Comparison of ENCODE assay signal across 8 mouse cellular contexts in the genomic region with DNA sequence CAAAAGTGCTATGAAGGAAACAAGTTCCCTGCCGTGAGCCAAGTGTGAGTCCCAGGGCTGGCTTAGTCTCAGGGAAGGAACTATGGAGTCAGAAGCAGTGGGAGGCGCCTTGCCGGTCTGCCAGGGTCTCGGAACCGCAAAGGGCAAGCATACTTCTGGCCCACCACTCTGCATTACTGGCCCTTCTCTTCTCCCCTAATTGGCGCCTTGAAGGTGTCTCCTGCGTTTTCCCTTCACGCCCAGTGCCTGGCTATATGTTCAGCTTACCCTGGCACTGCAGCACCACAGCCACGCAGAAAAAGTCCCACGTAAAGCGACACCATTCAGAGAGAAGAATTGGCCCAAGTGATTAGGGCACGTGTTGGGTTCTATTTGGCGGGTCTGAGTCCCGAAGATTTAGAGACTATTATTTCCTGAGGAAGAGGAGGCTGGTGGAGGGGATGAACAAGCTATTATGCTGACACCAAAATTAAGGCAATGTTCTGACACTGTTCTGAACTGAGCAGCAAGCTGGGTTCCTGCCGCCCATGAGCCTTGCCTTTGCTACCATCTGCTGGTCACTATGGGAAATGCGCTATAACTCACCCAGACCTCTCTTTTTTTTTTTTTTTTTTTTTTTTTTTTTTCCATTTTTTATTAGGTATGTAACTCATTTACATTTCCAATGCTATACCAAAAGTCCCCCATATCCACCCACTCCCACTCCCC.
DNase-seq lines count a peak whose midpoint lies in the region; ATAC-seq and TF ChIP-seq lines count a peak whose summit lies in the region.

No protein-coding gene starts in this region.

- no peak overlapping the region for H3K9ac ChIP-seq in kidney, embryonic 15.5 days
- no peak overlapping the region for H3K9ac ChIP-seq in liver, adult 2 months (ENCODE audit: low read depth, low read length)
- no peak overlapping the region for H3K9ac ChIP-seq in neural tube, embryonic 11.5 days (ENCODE audit: low read length)

- no peaks in the 10 kb centered on the region for H3K36me3 ChIP-seq in kidney, embryonic 15.5 days
- H3K36me3 ChIP-seq in liver, adult 2 months (ENCODE audit: control insufficient read depth, insufficient read depth, low read length) = no peaks in the 10 kb centered on the region
- H3K36me3 ChIP-seq in neural tube, embryonic 11.5 days (ENCODE audit: control insufficient read depth, insufficient read depth, low read length) = no peaks in the 10 kb centered on the region

- DNase-seq in CD4-positive, CD25-positive, alpha-beta regulatory T cell, adult 2 months (ENCODE audit: low read depth, low spot score) = peak; percentile 71
- DNase-seq in adrenal gland, adult 2 months = peak; percentile 58
- DNase-seq in embryo, embryonic 11.5 days (ENCODE audit: low read depth, low spot score) = peak; percentile 47
- peak; percentile 48 for DNase-seq in heart, adult 8-10 months (ENCODE audit: low spot score)
- peak; percentile 25 for DNase-seq in liver, adult 2 months (ENCODE audit: extremely low read depth, low read depth, low spot score)
- peak; percentile 65 for DNase-seq in neural tube, embryonic 11.5 days (ENCODE audit: low spot score)
- DNase-seq in thymus, postnatal 4 days = peak; percentile 65

- 0 out of 2 replicates have a peak, but pooled peaks cover under 1% of the 10 kb centered on the region for H3K27me3 ChIP-seq in kidney, embryonic 15.5 days
- no peaks in the 10 kb centered on the region for H3K27me3 ChIP-seq in liver, adult 2 months (ENCODE audit: control insufficient read depth, insufficient read depth, low read length)
- H3K27me3 ChIP-seq in neural tube, embryonic 11.5 days (ENCODE audit: control insufficient read depth, insufficient read depth, low read length) = no peaks in the 10 kb centered on the region

- no peak overlapping the region for H3K27ac ChIP-seq in kidney, embryonic 15.5 days
- no peak overlapping the region for H3K27ac ChIP-seq in liver, adult 2 months (replicated peaks; ENCODE audit: insufficient read depth, low read depth, low read length)
- no peak overlapping the region for H3K27ac ChIP-seq in neural tube, embryonic 11.5 days (ENCODE audit: low read depth, low read length)

- 47% methylated on average over 16 of the region's 16 CpGs for WGBS in kidney, embryonic 15.5 days
- WGBS in liver, adult 2 months = 49% methylated on average over 16 of the region's 16 CpGs
- 51% methylated on average over 16 of the region's 16 CpGs for WGBS in neural tube, embryonic 11.5 days

- no peak overlapping the region for H3K4me2 ChIP-seq in kidney, embryonic 15.5 days
- no peak overlapping the region for H3K4me2 ChIP-seq in neural tube, embryonic 11.5 days (ENCODE audit: low read depth)

- no peak for TF ChIP-seq POLR2A in liver, adult 2 months (IDR thresholded peaks at IDR 0.05; ENCODE audit: extremely low read depth, insufficient read depth, low read length)

- H3K4me1 ChIP-seq in kidney, embryonic 15.5 days = no peaks in the 10 kb centered on the region
- H3K4me1 ChIP-seq in liver, adult 2 months (ENCODE audit: control insufficient read depth, insufficient read depth, low read length) = no peaks in the 10 kb centered on the region
- no peaks in the 10 kb centered on the region for H3K4me1 ChIP-seq in neural tube, embryonic 11.5 days (ENCODE audit: control insufficient read depth, insufficient read depth, low read length)

- H3K4me3 ChIP-seq in kidney, embryonic 15.5 days (replicated peaks) = no peak overlapping the region
- H3K4me3 ChIP-seq in liver, adult 2 months (ENCODE audit: insufficient read depth, low read depth, low read length) = no peak overlapping the region
- H3K4me3 ChIP-seq in neural tube, embryonic 11.5 days (ENCODE audit: low read depth, low read length) = no peak overlapping the region

- no peaks in the 10 kb centered on the region for H3K79me2 ChIP-seq in liver, adult 2 months (ENCODE audit: control insufficient read depth, insufficient read depth, low read length)

- peak; percentile 86 for TF ChIP-seq CTCF in liver, adult 2 months (IDR thresholded peaks at IDR 0.05; ENCODE audit: low read depth, low read length)

- 0 out of 2 replicates have a peak, but pooled peaks have one; percentile 36 for ATAC-seq in kidney, embryonic 15.5 days (replicated peaks; ENCODE audit: low FRiP score)
- no peak for ATAC-seq in neural tube, embryonic 11.5 days (ENCODE audit: insufficient read depth, low FRiP score, low TSS enrichment)

- no peaks in the 10 kb centered on the region for H3K9me3 ChIP-seq in kidney, embryonic 15.5 days (replicated peaks)
- no peaks in the 10 kb centered on the region for H3K9me3 ChIP-seq in neural tube, embryonic 11.5 days (ENCODE audit: control insufficient read depth, low read length)
